Mouse (Mus musculus) forebrain, embryonic 16.5 days (tissue): ENCODE results near the gene Msi2. TPM values are rescaled to one million over a fixed set of nuclear protein-coding genes. Genes with fewer than 3 reads are reported as not detected.

ENCODE experiments used
- ATAC-seq: fragments of 200-750 bp; cut with Nextera tagmentation; 2 replicates; pipeline ENCODE4 v1.8.0; 2017; ENCODE audit warnings: mild to moderate bottlenecking, moderate library complexity
- H3K27ac ChIP-seq: fragments of 300-500 bp; sonication (generic); 2 replicates; pipeline ENCODE4 v1.5.1; 2014; ENCODE audit warnings: low read length, control low read depth
- H3K27me3 ChIP-seq: fragments of 300-500 bp; sonication (generic); replicated peaks from 2 replicates; pipeline ENCODE4 v1.6.1; 2014; ENCODE audit warnings: low read length; ENCODE audit not compliant: control insufficient read depth, insufficient read depth
- H3K36me3 ChIP-seq: fragments of 300-500 bp; sonication (generic); 2 replicates; pipeline ENCODE4 v1.6.1; 2014; ENCODE audit not compliant: control insufficient read depth, insufficient read depth
- H3K4me1 ChIP-seq: fragments of 300-500 bp; sonication (generic); replicated peaks from 2 replicates; pipeline ENCODE4 v1.6.1; 2014; ENCODE audit warnings: low read length; ENCODE audit not compliant: control insufficient read depth, insufficient read depth
- H3K4me2 ChIP-seq: fragments of 300-500 bp; sonication (generic); 2 replicates; pipeline ENCODE4 v1.6.1; 2014; ENCODE audit warnings: mild to moderate bottlenecking, low read length, control low read depth
- H3K4me3 ChIP-seq: fragments of 300-500 bp; sonication (generic); replicated peaks from 2 replicates; pipeline ENCODE4 v1.5.1; 2014; ENCODE audit warnings: mild to moderate bottlenecking, low read length, control low read depth
- H3K9ac ChIP-seq: fragments of 300-500 bp; sonication (generic); replicated peaks from 2 replicates; pipeline ENCODE4 v1.6.1; 2014; ENCODE audit warnings: low read depth, low read length, control low read depth
- H3K9me3 ChIP-seq: fragments of 300-500 bp; sonication (generic); 2 replicates; pipeline ENCODE4 v1.6.1; 2016; ENCODE audit warnings: low read length; ENCODE audit not compliant: control insufficient read depth
- WGBS: fragments of 180-500 bp; shearing (Covaris S2); extraction: QIAGEN DNeasy Blood & Tissue Kit; methylation state at CpG from one replicate; pipeline ENCODE4 v1.1.7; 2014; 5-methylcytosine and 5-hydroxymethylcytosine counted together
- polyA plus RNA-seq: library from polyadenylated mRNA; unstranded; fragments of >200 nt; fragmentation: Nextera tagmentation; extraction: Ambion mirVana; gene quantifications from 2 replicates; pipeline ENCODE4 v1.2.1, GENCODE M21; 2015

Msi2 gene
- polyA plus RNA-seq, 1 experiment from 2014 or later: 23.4 TPM

DNA sequence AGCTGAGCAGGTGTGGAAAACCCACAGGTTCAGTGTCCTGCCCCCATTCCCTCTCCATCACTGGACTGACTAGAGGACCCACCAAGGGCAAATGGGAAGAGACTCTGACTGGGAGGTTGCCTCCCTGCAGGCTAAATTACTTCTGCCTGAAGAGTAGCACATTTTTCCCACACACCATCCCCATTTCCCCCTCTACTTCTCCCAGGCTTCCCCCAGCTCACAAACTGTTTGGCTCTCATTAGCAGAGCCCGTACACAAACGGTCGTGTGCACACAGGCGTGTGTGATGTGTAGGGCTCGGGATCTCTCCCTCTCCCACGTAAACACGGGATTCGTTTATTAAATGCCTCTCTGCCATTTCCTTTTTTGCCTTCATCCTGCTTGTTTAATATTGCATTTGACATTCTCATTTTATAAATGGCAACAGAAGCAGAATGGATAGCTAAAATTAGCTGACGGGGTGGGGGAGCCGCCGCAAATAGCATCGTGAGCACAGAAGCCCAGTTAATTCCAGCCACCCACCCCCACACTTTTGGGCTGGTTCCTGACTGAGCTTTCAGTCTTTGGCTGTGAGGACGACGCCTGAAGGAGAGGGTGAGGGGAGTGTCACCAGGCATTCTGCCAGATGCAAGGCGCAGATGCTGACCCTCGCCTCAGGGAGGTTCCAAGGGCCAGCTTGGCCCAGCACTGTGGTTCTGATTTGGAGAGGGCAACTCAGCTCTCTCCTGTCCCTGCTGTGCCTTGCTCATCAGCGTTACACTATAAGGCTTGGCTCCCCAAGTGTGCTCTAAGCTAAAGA, 313.3 kb downstream of the Msi2 start:
- Histone ChIP-seq H3K36me3 (no peaks in the 10 kb centered on the region), H3K4me2 (peak overlapping the region; percentile 44), H3K9ac (peak overlapping the region; percentile 38; the same call in 1 of the 2 replicates), H3K4me3 (peak overlapping the region; percentile 3; the same call in 1 of the 2 replicates), H3K27ac (peak overlapping the region; percentile 83), H3K27me3 (no peaks in the 10 kb centered on the region), H3K9me3 (no peaks in the 10 kb centered on the region), H3K4me1 (peaks cover 58% of the 10 kb centered on the region)
- WGBS: 4% methylated on average over 17 of the region's 17 CpGs
- ATAC-seq: peak; percentile 74

DNA sequence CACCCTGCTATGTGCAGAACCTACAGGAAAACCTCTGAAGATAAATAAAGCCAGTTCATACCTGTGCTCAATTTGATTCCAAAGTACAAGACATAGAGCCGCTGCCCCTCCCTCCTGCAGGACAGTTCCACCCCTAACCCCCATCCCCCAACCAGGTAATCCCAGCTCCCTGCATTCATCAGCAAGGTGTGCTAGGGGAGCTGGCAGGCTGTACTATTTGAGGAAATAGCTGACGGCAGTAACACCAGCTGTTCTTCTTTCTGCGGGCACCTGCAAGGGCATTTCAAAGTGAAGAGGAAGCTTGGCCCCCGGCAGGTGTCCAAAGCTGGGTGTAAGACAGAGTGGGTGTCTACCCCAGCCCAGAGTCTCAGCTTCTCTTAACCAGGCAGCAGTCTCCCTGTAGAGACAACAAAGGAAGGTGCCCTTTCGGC, 314.1 kb downstream of the Msi2 start:
- H3K27me3 ChIP-seq: no peaks in the 10 kb centered on the region
- H3K9me3 ChIP-seq: no peaks in the 10 kb centered on the region
- H3K4me3 ChIP-seq: no peak overlapping the region
- H3K4me2 ChIP-seq: peak overlapping the region; percentile 44
- H3K9ac ChIP-seq: peak overlapping the region; percentile 28
- peak overlapping the region; percentile 83 for H3K27ac ChIP-seq
- ATAC-seq: no peak
- peaks cover 60% of the 10 kb centered on the region for H3K4me1 ChIP-seq
- 51% methylated on average over 5 of the region's 5 CpGs for WGBS
- no peaks in the 10 kb centered on the region for H3K36me3 ChIP-seq

DNA sequence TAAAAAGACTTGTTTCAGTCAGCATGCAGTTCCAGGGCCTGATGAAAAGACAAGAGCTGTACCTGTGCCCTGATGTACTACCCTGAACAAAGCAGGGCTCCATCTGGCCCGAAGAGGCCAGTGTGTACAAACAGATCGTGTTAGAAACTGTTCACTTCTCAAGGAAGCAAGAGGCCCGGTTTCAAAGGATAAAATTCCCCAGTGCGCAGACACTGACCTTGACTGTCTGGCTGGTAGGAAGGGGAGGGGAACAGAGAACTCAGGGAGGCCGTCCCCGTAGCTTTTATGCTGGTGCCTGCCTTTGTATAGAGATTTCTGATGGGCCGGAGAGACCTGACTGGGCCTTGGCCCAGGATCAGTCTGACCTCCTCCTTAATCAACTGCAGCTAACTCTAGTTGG, 316.0 kb downstream of the Msi2 start:
- no peaks in the 10 kb centered on the region for H3K9me3 ChIP-seq
- no peaks in the 10 kb centered on the region for H3K36me3 ChIP-seq
- no peaks in the 10 kb centered on the region for H3K27me3 ChIP-seq
- H3K9ac ChIP-seq: no peak overlapping the region
- WGBS: 20% methylated on average over 7 of the region's 7 CpGs
- ATAC-seq: no peak
- H3K4me1 ChIP-seq: peaks cover 54% of the 10 kb centered on the region
- H3K4me3 ChIP-seq: no peak overlapping the region
- H3K27ac ChIP-seq: no peak overlapping the region
- H3K4me2 ChIP-seq: no peak overlapping the region

DNA sequence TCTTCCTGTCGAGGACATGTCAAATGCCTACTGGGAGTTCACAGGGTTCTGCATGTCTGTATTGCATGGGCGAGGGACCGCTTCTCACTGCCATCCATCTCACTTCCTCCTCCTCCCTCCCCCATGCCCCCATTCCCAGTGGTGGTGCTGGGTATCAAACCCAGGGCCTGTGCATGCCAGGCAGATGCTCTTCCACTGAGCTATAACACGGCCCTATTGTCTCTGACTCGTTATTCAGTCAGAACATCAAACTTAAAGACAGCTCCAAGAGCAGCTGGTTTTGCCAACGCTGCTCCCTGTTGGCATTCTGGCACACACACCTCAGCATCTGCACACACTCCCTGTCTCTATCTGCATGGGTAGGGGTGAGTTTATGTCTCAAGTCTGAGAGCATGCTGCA, 317.0 kb downstream of the Msi2 start:
- Histone ChIP-seq H3K9ac (no peak overlapping the region), H3K4me2 (no peak overlapping the region), H3K4me3 (no peak overlapping the region), H3K36me3 (no peaks in the 10 kb centered on the region), H3K27me3 (no peaks in the 10 kb centered on the region), H3K27ac (0 out of 2 replicates have a peak overlapping the region, but pooled peaks have one; percentile 6), H3K9me3 (no peaks in the 10 kb centered on the region), H3K4me1 (peaks cover 47% of the 10 kb centered on the region)
- no peak for ATAC-seq
- 54% methylated on average over 6 of the region's 6 CpGs for WGBS

DNA sequence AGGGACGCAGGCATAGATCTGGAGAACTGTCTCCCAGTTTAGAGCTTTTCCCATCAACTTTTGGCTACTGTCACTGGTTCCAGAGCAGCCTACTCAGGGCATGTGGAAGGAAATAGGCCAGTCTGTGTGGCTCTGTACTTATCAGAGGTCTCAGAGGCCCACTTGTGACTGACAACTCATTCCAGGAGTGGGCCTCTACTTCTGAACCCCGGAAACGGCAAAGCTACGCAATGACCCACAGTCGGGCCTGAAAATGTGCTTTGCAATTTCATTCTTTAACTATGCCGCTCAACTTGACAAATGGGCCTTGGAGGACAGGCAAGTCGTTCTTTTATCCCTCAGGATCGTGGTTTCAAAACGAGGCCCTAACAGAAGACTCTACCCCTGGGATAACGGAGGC, 317.4 kb downstream of the Msi2 start:
- Histone ChIP-seq H3K4me3 (no peak overlapping the region), H3K9ac (no peak overlapping the region), H3K36me3 (no peaks in the 10 kb centered on the region), H3K27me3 (no peaks in the 10 kb centered on the region), H3K9me3 (no peaks in the 10 kb centered on the region), H3K4me2 (no peak overlapping the region), H3K4me1 (peaks cover 44% of the 10 kb centered on the region), H3K27ac (no peak overlapping the region)
- 87% methylated on average over 10 of the region's 10 CpGs for WGBS
- ATAC-seq: no peak

DNA sequence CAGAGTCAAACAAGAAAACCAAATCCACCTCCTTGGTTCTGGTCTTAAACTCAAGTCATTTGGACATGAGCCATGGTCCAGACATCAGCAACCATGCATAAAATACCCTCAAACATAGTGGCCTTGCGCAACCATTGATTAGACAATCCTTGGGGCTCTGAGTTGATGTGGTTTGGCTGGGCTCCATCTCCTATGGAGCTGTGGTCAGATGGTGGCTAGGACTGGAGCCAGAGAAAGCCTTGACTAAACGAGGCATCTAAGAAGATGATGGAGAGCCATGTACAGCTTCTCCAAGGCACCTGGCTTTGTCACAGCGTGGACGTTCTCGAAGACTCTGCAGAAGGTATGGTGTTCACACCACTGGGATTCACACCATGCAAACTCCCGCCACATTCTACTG, 318.1 kb downstream of the Msi2 start:
- ATAC-seq: no peak
- no peaks in the 10 kb centered on the region for H3K36me3 ChIP-seq
- H3K4me1 ChIP-seq: peaks cover 43% of the 10 kb centered on the region
- H3K9me3 ChIP-seq: no peaks in the 10 kb centered on the region
- WGBS: 74% methylated on average over 6 of the region's 6 CpGs
- H3K4me3 ChIP-seq: no peak overlapping the region
- no peak overlapping the region for H3K27ac ChIP-seq
- no peaks in the 10 kb centered on the region for H3K27me3 ChIP-seq
- no peak overlapping the region for H3K9ac ChIP-seq
- no peak overlapping the region for H3K4me2 ChIP-seq

DNA sequence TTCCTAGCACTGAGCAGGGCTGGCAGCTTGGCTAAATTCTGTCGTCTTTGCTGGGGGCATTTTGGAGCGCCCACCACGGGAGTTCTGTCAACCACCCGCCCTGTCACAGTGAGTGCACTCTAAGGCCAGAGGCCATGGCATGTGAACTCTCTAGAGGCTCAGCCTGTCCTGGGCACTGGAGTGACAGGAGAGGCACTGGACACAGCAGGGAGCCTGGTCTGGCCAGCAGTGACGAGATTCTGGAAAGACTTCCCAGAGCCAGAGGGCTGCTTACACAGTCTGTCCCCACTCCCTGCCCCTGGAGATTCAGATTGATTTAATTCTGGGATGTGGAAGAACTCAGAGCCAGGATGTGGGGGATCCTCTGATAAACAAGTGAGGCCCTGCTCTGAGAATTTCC, 318.9 kb downstream of the Msi2 start:
- H3K4me2 ChIP-seq: no peak overlapping the region
- H3K27me3 ChIP-seq: no peaks in the 10 kb centered on the region
- 0 out of 2 replicates have a peak, but pooled peaks have one; percentile 9 for ATAC-seq
- H3K9me3 ChIP-seq: no peaks in the 10 kb centered on the region
- H3K9ac ChIP-seq: no peak overlapping the region
- 56% methylated on average over 5 of the region's 5 CpGs for WGBS
- H3K36me3 ChIP-seq: no peaks in the 10 kb centered on the region
- no peak overlapping the region for H3K4me3 ChIP-seq
- H3K27ac ChIP-seq: 0 out of 2 replicates have a peak overlapping the region, but pooled peaks have one; percentile 24
- peaks cover 41% of the 10 kb centered on the region for H3K4me1 ChIP-seq

DNA sequence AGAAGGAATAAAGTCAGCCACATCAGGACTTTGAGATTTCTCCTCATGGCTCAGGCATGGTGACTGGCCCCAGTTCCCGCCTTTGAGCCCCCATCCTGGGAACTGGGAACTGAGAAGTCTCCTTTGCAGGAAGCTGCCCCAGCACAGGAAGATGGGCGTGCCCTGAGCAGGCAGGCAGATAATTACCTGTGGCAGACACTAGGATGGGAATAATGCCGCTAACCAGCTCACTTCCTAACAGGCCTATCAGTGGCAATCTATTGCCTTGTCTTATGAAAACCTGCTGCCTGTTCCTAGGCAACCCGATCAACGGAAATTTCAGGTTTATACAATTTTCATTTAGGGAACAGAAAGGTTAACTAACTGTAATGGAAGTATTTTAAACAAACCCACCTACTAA, 319.3 kb downstream of the Msi2 start:
- Histone ChIP-seq H3K4me1 (peaks cover 41% of the 10 kb centered on the region), H3K9ac (no peak overlapping the region), H3K4me2 (no peak overlapping the region), H3K27me3 (no peaks in the 10 kb centered on the region), H3K4me3 (no peak overlapping the region), H3K27ac (no peak overlapping the region), H3K9me3 (no peaks in the 10 kb centered on the region), H3K36me3 (no peaks in the 10 kb centered on the region)
- ATAC-seq: no peak
- 73% methylated on average over 5 of the region's 5 CpGs for WGBS

DNA sequence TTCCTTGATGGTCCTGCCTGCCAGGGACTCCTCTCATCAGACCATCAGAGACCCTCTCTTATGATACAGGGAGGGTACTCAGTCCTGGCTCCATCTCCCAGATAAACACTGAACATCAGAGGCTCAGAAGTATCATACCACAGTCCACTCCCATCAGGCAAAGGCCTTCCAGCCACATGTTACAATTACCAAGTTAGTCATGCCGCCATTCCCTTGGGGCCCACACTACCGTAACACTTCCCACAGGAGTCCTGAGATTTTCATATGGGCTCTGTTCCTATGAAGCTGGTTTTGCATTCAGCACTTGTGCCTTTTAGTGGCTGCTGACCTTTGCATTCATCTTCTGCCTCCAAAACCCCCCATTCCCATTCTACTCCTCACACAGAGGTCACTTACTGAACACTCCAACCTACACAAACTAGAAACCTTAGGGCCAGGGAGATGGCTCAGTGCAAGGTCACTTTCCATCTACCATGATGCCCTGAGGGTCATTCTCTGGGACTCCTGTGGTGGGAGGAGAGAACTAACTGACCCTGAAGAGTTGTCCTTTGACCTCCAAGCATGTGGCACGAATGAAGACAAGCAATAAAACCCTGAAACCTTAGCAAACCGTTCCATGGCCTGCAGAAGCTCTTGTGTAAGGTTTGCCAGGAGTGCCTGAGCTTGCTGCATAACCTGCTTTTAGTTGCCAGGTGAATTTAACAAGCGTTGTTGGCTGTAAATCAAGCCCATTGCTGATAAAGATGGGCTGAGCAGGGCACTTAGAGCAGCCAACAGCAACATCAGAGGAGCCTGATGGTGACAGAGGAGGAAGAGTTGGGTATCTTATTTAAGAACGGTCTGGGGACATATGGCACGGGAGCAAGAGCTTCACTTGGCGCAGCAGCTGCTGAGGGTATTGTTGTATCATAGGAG, 323.0 kb downstream of the Msi2 start:
- WGBS: 74% methylated on average over 8 of the region's 8 CpGs
- no peaks in the 10 kb centered on the region for H3K27me3 ChIP-seq
- H3K9ac ChIP-seq: no peak overlapping the region
- ATAC-seq: no peak
- H3K27ac ChIP-seq: no peak overlapping the region
- no peaks in the 10 kb centered on the region for H3K9me3 ChIP-seq
- peaks cover 37% of the 10 kb centered on the region for H3K4me1 ChIP-seq
- H3K4me2 ChIP-seq: no peak overlapping the region
- H3K36me3 ChIP-seq: no peaks in the 10 kb centered on the region
- no peak overlapping the region for H3K4me3 ChIP-seq
